Mouse (Mus musculus): ENCODE measurements at regions not wholly inside any gene's neighbourhood (a gene's known extent, or its start where the extent isn't known, plus 50 kb on each side); places are given as distances from the start of the nearest gene placed in this dataset.

GRCm38 (mm10) chr5:12674134-12674533 is 290.9 kb downstream of the Sema3d start:
- no peak overlapping the region for H3K9ac ChIP-seq (ENCODE audit: insufficient read depth, low read depth)
- no peak overlapping the region for H3K27ac ChIP-seq (ENCODE audit: insufficient read depth, low read depth)
- no peak overlapping the region for H3K4me2 ChIP-seq (ENCODE audit: insufficient read depth, low read depth, poor library complexity, severe bottlenecking)
- DNase-seq (ENCODE audit: extremely low read depth): no peak
- H3K4me1 ChIP-seq (ENCODE audit: control insufficient read depth in 1 of 2, insufficient read depth in 2 of 2): no peaks in the 10 kb centered on the region
- H3K79me2 ChIP-seq (replicated peaks; ENCODE audit: control insufficient read depth, extremely low read depth, insufficient read depth, poor library complexity, severe bottlenecking): no peaks in the 10 kb centered on the region
- dilution Hi-C loops (cut with MboI; ENCODE audit: extremely low pct_ligation_motif_present, extremely low pct_unique_long_range_greater_than_20kb, low sequenced_read_pairs) (no loop called here), in situ Hi-C loops (cut with MboI; ENCODE audit: low pct_ligation_motif_present, low pct_unique_long_range_greater_than_20kb, low sequenced_read_pairs) (no loop called here)
- TF ChIP-seq ZNF384 (IDR thresholded peaks at IDR 0.05; ENCODE audit: low read depth, low read length) (no peak), IRF4 (IDR thresholded peaks at IDR 0.05; ENCODE audit: low read depth, low read length) (no peak), E2F4 (IDR thresholded peaks at IDR 0.05; ENCODE audit: insufficient replicate concordance, low read depth, low read length) (no peak), RCOR1 (conservative IDR thresholded peaks at IDR 0.05; ENCODE audit: low read depth, low read length) (no peak), ZC3H11A (IDR thresholded peaks at IDR 0.05; ENCODE audit: low read depth, low read length) (no peak), PAX5 (IDR thresholded peaks at IDR 0.05; ENCODE audit: low read length) (no peak), POLR2A (IDR thresholded peaks at IDR 0.05; ENCODE audit: low read depth, low read length) (no peak), USF2 (conservative IDR thresholded peaks at IDR 0.05; ENCODE audit: low read depth, low read length) (no peak), TBP (conservative IDR thresholded peaks at IDR 0.05; ENCODE audit: low read depth, low read length) (no peak), ZMIZ1 (IDR thresholded peaks at IDR 0.05; ENCODE audit: low read depth, low read length) (no peak), CHD1 (IDR thresholded peaks at IDR 0.05; ENCODE audit: low read depth, low read length) (no peak), MAFK (IDR thresholded peaks at IDR 0.05; ENCODE audit: insufficient replicate concordance, low read length) (no peak), EP300 (IDR thresholded peaks at IDR 0.05; ENCODE audit: low read length) (no peak), KAT2A (IDR thresholded peaks at IDR 0.05; ENCODE audit: insufficient replicate concordance, low read length) (no peak), CTCF (conservative IDR thresholded peaks at IDR 0.05 in 1 of 2, IDR thresholded peaks at IDR 0.05 in 1 of 2; ENCODE audit: low read depth in 2 of 2, low read length in 2 of 2) (no peak), MEF2A (IDR thresholded peaks at IDR 0.05; ENCODE audit: borderline replicate concordance, low read depth, low read length) (no peak), TCF12 (IDR thresholded peaks at IDR 0.05; ENCODE audit: low read depth, low read length) (no peak), ZKSCAN1 (IDR thresholded peaks at IDR 0.05; ENCODE audit: borderline replicate concordance, low read depth, low read length) (no peak), MYC (IDR thresholded peaks at IDR 0.05; ENCODE audit: low read depth, low read length) (no peak), USF1 (IDR thresholded peaks at IDR 0.05; ENCODE audit: low read depth, low read length) (no peak)
- H3K9me3 ChIP-seq (replicated peaks; ENCODE audit: low read length): peaks cover 21% of the 10 kb centered on the region
- H3K4me3 ChIP-seq (replicated peaks in 1 of 3; ENCODE audit: low read depth in 2 of 3, low read length in 2 of 3, poor library complexity in 1 of 3): no peak overlapping the region
- no peaks in the 10 kb centered on the region for H3K36me3 ChIP-seq (replicated peaks in 1 of 2; ENCODE audit: control insufficient read depth in 1 of 2, insufficient read depth in 1 of 2, low read length in 1 of 2)
- no peaks in the 10 kb centered on the region for H3K27me3 ChIP-seq (replicated peaks)

- in situ Hi-C loops (cut with MboI; ENCODE audit: low pct_ligation_motif_present, low pct_unique_long_range_greater_than_20kb, low sequenced_read_pairs): no loop called here
- dilution Hi-C loops (cut with MboI; ENCODE audit: extremely low pct_ligation_motif_present, extremely low pct_unique_long_range_greater_than_20kb, low sequenced_read_pairs): no loop called here
- Histone ChIP-seq H3K4me2 (ENCODE audit: insufficient read depth, low read depth, poor library complexity, severe bottlenecking) (no peak overlapping the region), H3K9ac (ENCODE audit: insufficient read depth, low read depth) (no peak overlapping the region), H3K4me1 (ENCODE audit: control insufficient read depth in 1 of 2, insufficient read depth in 2 of 2) (no peaks in the 10 kb centered on the region), H3K36me3 (replicated peaks in 1 of 2; ENCODE audit: control insufficient read depth in 1 of 2, insufficient read depth in 1 of 2, low read length in 1 of 2) (no peaks in the 10 kb centered on the region), H3K27ac (ENCODE audit: insufficient read depth, low read depth) (no peak overlapping the region), H3K4me3 (replicated peaks in 1 of 3; ENCODE audit: low read depth in 2 of 3, low read length in 2 of 3, poor library complexity in 1 of 3) (no peak overlapping the region), H3K9me3 (replicated peaks; ENCODE audit: low read length) (peaks cover 16% of the 10 kb centered on the region), H3K79me2 (replicated peaks; ENCODE audit: control insufficient read depth, extremely low read depth, insufficient read depth, poor library complexity, severe bottlenecking) (no peaks in the 10 kb centered on the region), H3K27me3 (replicated peaks) (no peaks in the 10 kb centered on the region)
- TF ChIP-seq ZKSCAN1 (IDR thresholded peaks at IDR 0.05; ENCODE audit: borderline replicate concordance, low read depth, low read length) (no peak), MYC (IDR thresholded peaks at IDR 0.05; ENCODE audit: low read depth, low read length) (no peak)
- DNase-seq (ENCODE audit: extremely low read depth): no peak
Measured at GRCm38 (mm10) chr5:12676712-12677111, 293.5 kb downstream of the Sema3d start.

Measured in CH12.LX (cell line).